Mouse (Mus musculus) c-Kit-positive CD71-negative TER-119-negative erythroid progenitor cells, embryonic 14.5 days (primary cell): ENCODE measurements at regions not wholly inside any gene's neighbourhood (a gene's known extent, or its start where the extent isn't known, plus 50 kb on each side); places are given as distances from the start of the nearest gene placed in this dataset.
A peak's percentile ranks its signal among the peaks of the same experiment; 100 is the strongest.
"Not testable (repeated sequence)": the region's sequence is repeated elsewhere in the genome, so short reads cannot be mapped to it uniquely, and the experiment has no call there.

Experiments
- DNase-seq: peaks from one replicate; pipeline ENCODE4 v3.0.0-alpha.2; 2013; ENCODE audit warnings: low read depth

GRCm38 (mm10) chr3:9133991-9134390 lies 475.9 kb downstream of the Zfp704 start:
- no peak for DNase-seq

- no peak for DNase-seq
Measured at GRCm38 (mm10) chr3:9132104-9132751, 477.7 kb downstream of the Zfp704 start.

- DNase-seq: no peak
Measured at GRCm38 (mm10) chr3:9131366-9131765, 478.5 kb downstream of the Zfp704 start.

- peak; percentile 42 for DNase-seq
Measured at GRCm38 (mm10) chr3:9128407-9128806, 481.5 kb downstream of the Zfp704 start.

- no peak for DNase-seq
Measured at GRCm38 (mm10) chr3:9123079-9123478, 486.8 kb downstream of the Zfp704 start.

- DNase-seq: no peak
Measured at GRCm38 (mm10) chr3:9117913-9118312, 492.0 kb downstream of the Zfp704 start.

GRCm38 (mm10) chr3:9113410-9113809 lies 496.5 kb downstream of the Zfp704 start:
- no peak for DNase-seq

GRCm38 (mm10) chr3:9110741-9111140 lies 499.1 kb downstream of the Zfp704 start:
- no peak for DNase-seq

- no peak for DNase-seq
Measured at GRCm38 (mm10) chr3:9109991-9110390, 499.9 kb downstream of the Zfp704 start.

GRCm38 (mm10) chr3:9109485-9109884 lies 500.4 kb downstream of the Zfp704 start:
- no peak for DNase-seq

- no peak for DNase-seq
Measured at GRCm38 (mm10) chr3:9107766-9108410, 502.0 kb downstream of the Zfp704 start.

- no peak for DNase-seq
Measured at GRCm38 (mm10) chr3:9105191-9105926, 504.5 kb downstream of the Zfp704 start.

- no peak for DNase-seq
Measured at GRCm38 (mm10) chr3:9103456-9103855, 506.4 kb downstream of the Zfp704 start.

- no peak for DNase-seq
Measured at GRCm38 (mm10) chr3:9101240-9101639, 508.6 kb downstream of the Zfp704 start.

GRCm38 (mm10) chr3:9100761-9101160 lies 509.1 kb downstream of the Zfp704 start:
- DNase-seq: no peak

- DNase-seq: no peak
Measured at GRCm38 (mm10) chr3:9098441-9098840, 511.4 kb downstream of the Zfp704 start.

GRCm38 (mm10) chr3:9084134-9084533 lies 525.8 kb downstream of the Zfp704 start:
- no peak for DNase-seq

GRCm38 (mm10) chr3:9082061-9082460 lies 527.8 kb downstream of the Zfp704 start:
- no peak for DNase-seq

- no peak for DNase-seq
Measured at GRCm38 (mm10) chr3:9078201-9078600, 531.7 kb downstream of the Zfp704 start.

GRCm38 (mm10) chr3:9076696-9077095 lies 533.2 kb downstream of the Zfp704 start:
- peak; percentile 30 for DNase-seq

- not testable (repeated sequence) for DNase-seq
Measured at GRCm38 (mm10) chr3:9072471-9072870, 537.4 kb downstream of the Zfp704 start.

GRCm38 (mm10) chr3:9067048-9067447 lies 542.8 kb downstream of the Zfp704 start:
- DNase-seq: peak; percentile 51

GRCm38 (mm10) chr3:9066374-9066773 lies 543.5 kb downstream of the Zfp704 start:
- DNase-seq: no peak
